Mouse (Mus musculus) MEL (cell line): ENCODE results near the gene Dis3l. TPM values are rescaled to one million over a fixed set of nuclear protein-coding genes. Genes with fewer than 3 reads are reported as not detected.
A peak's percentile ranks its signal among the peaks of the same experiment; 100 is the strongest.
"Not testable (repeated sequence)": the region's sequence is repeated elsewhere in the genome, so short reads cannot be mapped to it uniquely, and the experiment has no call there.

ENCODE experiments used
- DNase-seq: peaks from one replicate; pipeline ENCODE4 v3.0.0; 2011; ENCODE audit warnings: low read depth, low spot score
- H3K27ac ChIP-seq: 2 replicates; pipeline ENCODE4 v1.5.1; 2012; ENCODE audit warnings: low read depth, mild to moderate bottlenecking, control low read depth, low read length, moderate library complexity; ENCODE audit not compliant: control insufficient read depth
- H3K27me3 ChIP-seq, 2 experiments: fragments of 150-350 bp in 1 of 2; sonication (generic) in 1 of 2; 2 replicates each; pipeline ENCODE4 v1.6.1; 2012; ENCODE audit warnings: low read length in 2 of 2, mild to moderate bottlenecking in 2 of 2, improper control_type of control experiment in 1 of 2, moderate library complexity in 1 of 2; ENCODE audit not compliant: insufficient read depth in 2 of 2, control insufficient read depth in 1 of 2
- H3K36me3 ChIP-seq, 2 experiments: 2 replicates each; pipeline ENCODE4 v1.6.1; 2012 to 2014; ENCODE audit warnings: low read length in 2 of 2, improper control_type of control experiment in 1 of 2, inconsistent platforms in 1 of 2, mild to moderate bottlenecking in 1 of 2; ENCODE audit not compliant: insufficient read depth in 2 of 2, control insufficient read depth in 1 of 2
- H3K4me1 ChIP-seq, 2 experiments: fragments of 150-350 bp in 1 of 2; sonication (generic) in 1 of 2; 2 replicates each; pipeline ENCODE4 v1.6.1; 2012; ENCODE audit warnings: low read length in 2 of 2, improper control_type of control experiment in 1 of 2, mild to moderate bottlenecking in 1 of 2; ENCODE audit not compliant: insufficient read depth in 2 of 2, control insufficient read depth in 1 of 2
- H3K4me3 ChIP-seq, 2 experiments: fragments of 150-350 bp in 1 of 2; sonication (generic) in 1 of 2; 2 replicates each; pipeline ENCODE4 v1.5.1; 2012; ENCODE audit warnings: low read depth in 2 of 2, low read length in 2 of 2, mild to moderate bottlenecking in 2 of 2, moderate library complexity in 2 of 2, control low read depth in 1 of 2, improper control_type of control experiment in 1 of 2; ENCODE audit not compliant: control insufficient read depth in 1 of 2, insufficient read depth in 1 of 2
- H3K79me2 ChIP-seq: 2 replicates; pipeline ENCODE4 v1.6.1; 2012; ENCODE audit warnings: mild to moderate bottlenecking, low read length, moderate library complexity; ENCODE audit not compliant: control insufficient read depth, poor library complexity, insufficient read depth
- H3K9ac ChIP-seq: 2 replicates; pipeline ENCODE4 v1.6.1; 2012; ENCODE audit warnings: low read depth, mild to moderate bottlenecking, control low read depth, low read length, moderate library complexity; ENCODE audit not compliant: control insufficient read depth, poor library complexity, severe bottlenecking
- H3K9me3 ChIP-seq: fragments of 150-350 bp; sonication (generic); replicated peaks from 2 replicates; pipeline ENCODE4 v1.6.1; 2012; ENCODE audit warnings: mild to moderate bottlenecking, low read length, improper control_type of control experiment, moderate library complexity; ENCODE audit not compliant: insufficient read depth
- CHD1 ChIP-seq: IDR thresholded peaks from 2 replicates; pipeline ENCODE4 v1.6.1; 2012; ENCODE audit warnings: low read depth, mild to moderate bottlenecking, inconsistent platforms, low read length, improper control_type of control experiment
- EP300 ChIP-seq, 2 experiments: IDR thresholded peaks; 2 replicates each; pipeline ENCODE4 v1.6.1; 2011; ENCODE audit warnings: improper control_type of control experiment in 2 of 2, low read length in 2 of 2, low read depth in 1 of 2, mild to moderate bottlenecking in 1 of 2
- ETS1 ChIP-seq: IDR thresholded peaks from 2 replicates; pipeline ENCODE4 v1.6.1; 2012; ENCODE audit warnings: low read depth, mild to moderate bottlenecking, inconsistent platforms, low read length, improper control_type of control experiment, moderate library complexity
- GATA1 ChIP-seq: IDR thresholded peaks from 2 replicates; pipeline ENCODE4 v1.6.1; 2011; ENCODE audit warnings: low read depth, low read length, improper control_type of control experiment
- JUND ChIP-seq: IDR thresholded peaks from 2 replicates; pipeline ENCODE4 v1.6.1; 2011; ENCODE audit warnings: low read depth, mild to moderate bottlenecking, improper control_type of control experiment, low read length
- MAFK ChIP-seq: IDR thresholded peaks from 2 replicates; pipeline ENCODE4 v1.6.1; 2011; ENCODE audit warnings: low read depth, mild to moderate bottlenecking, low read length, improper control_type of control experiment, borderline replicate concordance
- MAX ChIP-seq: IDR thresholded peaks from 2 replicates; pipeline ENCODE4 v1.6.1; 2011; ENCODE audit warnings: low read length, improper control_type of control experiment
- POLR2AphosphoS5 ChIP-seq: IDR thresholded peaks from 2 replicates; pipeline ENCODE4 v1.6.1; 2012; ENCODE audit warnings: low read depth, borderline replicate concordance, mild to moderate bottlenecking, inconsistent platforms, low read length, moderate library complexity, mixed read lengths
- RCOR1 ChIP-seq: IDR thresholded peaks from 2 replicates; pipeline ENCODE4 v1.6.1; 2012; ENCODE audit warnings: low read depth, mild to moderate bottlenecking, inconsistent platforms, low read length, improper control_type of control experiment
- SIN3A ChIP-seq: IDR thresholded peaks from 2 replicates; pipeline ENCODE4 v1.6.1; 2012; ENCODE audit warnings: low read length, improper control_type of control experiment, inconsistent platforms
- TAL1 ChIP-seq: IDR thresholded peaks from 2 replicates; pipeline ENCODE4 v1.6.1; 2012; ENCODE audit warnings: mild to moderate bottlenecking, inconsistent platforms, low read length, moderate library complexity, mixed read lengths
- TBP ChIP-seq: IDR thresholded peaks from 2 replicates; pipeline ENCODE4 v1.8.0; 2011; ENCODE audit warnings: low read depth, low read length, improper control_type of control experiment
- ZMIZ1 ChIP-seq: IDR thresholded peaks from 2 replicates; pipeline ENCODE4 v1.6.1; 2012; ENCODE audit warnings: low read depth, mild to moderate bottlenecking, inconsistent platforms, low read length, improper control_type of control experiment, moderate library complexity
- ZNF384 ChIP-seq: IDR thresholded peaks from 2 replicates; pipeline ENCODE4 v1.6.1; 2012; ENCODE audit warnings: low read depth, mild to moderate bottlenecking, inconsistent platforms, low read length, improper control_type of control experiment
- polyA plus RNA-seq, 2 experiments: library from polyadenylated mRNA; stranded (reverse) in 1 of 2; unstranded in 1 of 2; fragments of >175 nt in 1 of 2; fragments of >200 nt in 1 of 2; gene quantifications; 2 replicates each; pipeline versions ENCODE4 v1.2.1 to v1.2.4; 2012; ENCODE audit warnings: low replicate concordance in 2 of 2, low read depth in 1 of 2; ENCODE audit not compliant: insufficient read length in 2 of 2, insufficient read depth in 1 of 2, missing spikeins in 1 of 2
- total RNA-seq: library from RNA; depleted of rRNA; stranded (reverse); fragments of 300-350 nt; gene quantifications from 2 replicates; pipeline ENCODE4 v1.2.3, GENCODE M21; 2012

The Dis3l gene
- total and polyA plus RNA-seq, 3 experiments: 13.1 to 14.0 TPM; not detected in 1

DNA sequence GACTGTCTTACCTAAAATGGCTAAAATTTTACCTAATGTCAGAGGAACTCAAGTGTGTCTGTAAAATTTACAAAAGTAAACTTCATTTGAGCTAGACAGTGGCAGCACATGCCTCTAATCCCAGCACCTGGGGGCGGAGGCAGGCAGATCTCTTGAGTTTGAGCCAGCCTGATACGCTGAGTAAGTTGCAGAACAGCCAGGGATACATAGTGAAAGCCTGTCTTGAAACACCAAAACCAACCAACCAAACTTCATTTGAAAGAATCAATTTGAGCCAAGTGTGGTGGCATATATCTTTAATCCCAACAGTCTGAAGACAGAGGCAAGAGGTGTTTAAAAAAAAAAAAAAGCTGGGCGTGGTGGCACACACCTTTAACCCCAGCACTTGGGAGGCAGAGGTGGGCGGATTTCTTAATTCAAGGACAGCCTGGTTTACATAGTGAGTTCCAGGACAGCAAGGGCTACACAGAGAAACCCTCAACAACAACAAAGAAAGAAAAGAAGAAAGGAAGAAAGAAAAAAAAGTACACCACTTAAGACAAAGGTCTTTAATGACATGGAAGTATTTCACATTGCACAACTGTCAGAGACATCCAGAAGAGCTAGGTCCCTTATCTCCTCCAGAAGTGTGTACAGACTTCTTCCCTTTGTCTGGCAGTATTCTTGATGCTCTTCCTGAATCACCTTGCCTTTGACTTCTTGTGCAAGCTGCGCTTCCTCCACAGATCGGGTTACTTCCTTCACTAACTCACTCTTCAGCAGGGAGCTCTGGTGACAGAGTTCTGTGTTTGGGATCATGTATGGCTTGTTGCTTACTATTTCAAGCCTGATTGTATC lies 34.4 kb downstream of the Dis3l start:
- H3K36me3 ChIP-seq: peaks cover 10 to 24% of the 10 kb centered on the region in 2 experiments
- no peaks in the 10 kb centered on the region for H3K27me3 ChIP-seq
- H3K9ac ChIP-seq: no peak overlapping the region
- H3K9me3 ChIP-seq: no peaks in the 10 kb centered on the region
- TF ChIP-seq ZNF384: peak; percentile 60; the same call in 1 of the 2 replicates
- TF ChIP-seq GATA1: peak; percentile 66
- peak in 1 of 2 experiments; percentile 48; a peak in 1 of 4 replicates for TF ChIP-seq EP300 (IDR thresholded peaks at IDR 0.05; ENCODE audit: low read depth in 1 of 2, low read length in 2 of 2)
- peak; percentile 56; the same call in 1 of the 2 replicates for TF ChIP-seq TAL1
- TF ChIP-seq POLR2AphosphoS5: no peak
- TF ChIP-seq RCOR1: no peak
- H3K79me2 ChIP-seq: no peaks in the 10 kb centered on the region
- H3K4me3 ChIP-seq: no peak overlapping the region
- no peak overlapping the region for H3K27ac ChIP-seq
- 0 out of 4 replicates have a peak, but pooled peaks cover 0 to 3% of the 10 kb centered on the region in 2 experiments for H3K4me1 ChIP-seq
- DNase-seq: peak; percentile 68

DNA sequence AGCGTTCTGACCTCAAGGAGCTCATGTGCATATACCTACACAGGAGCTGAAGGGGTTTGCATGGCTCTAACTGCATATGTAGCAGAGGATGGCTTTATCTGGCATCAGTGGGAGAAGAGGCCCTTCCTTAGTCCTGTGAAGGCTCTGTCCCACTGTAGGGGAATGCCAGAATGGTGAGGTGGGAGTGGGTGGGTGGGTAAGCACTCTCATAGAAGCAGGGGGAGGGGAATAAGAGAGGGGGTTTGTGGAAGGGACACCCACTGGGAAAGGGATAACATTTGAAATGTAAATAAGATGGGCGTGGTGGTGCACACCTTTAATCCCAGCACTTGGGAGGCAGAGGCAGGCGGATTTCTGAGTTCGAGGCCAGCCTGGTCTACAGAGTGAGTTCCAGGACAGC lies 38.0 kb downstream of the Dis3l start:
- H3K9ac ChIP-seq, H3K27ac ChIP-seq, H3K79me2 ChIP-seq, DNase-seq, H3K4me1 ChIP-seq, H3K4me3 ChIP-seq, H3K27me3 ChIP-seq, H3K9me3 ChIP-seq: not testable (repeated sequence)
- H3K36me3 ChIP-seq: peaks cover 10 to 47% of the 10 kb centered on the region in 2 experiments

DNA sequence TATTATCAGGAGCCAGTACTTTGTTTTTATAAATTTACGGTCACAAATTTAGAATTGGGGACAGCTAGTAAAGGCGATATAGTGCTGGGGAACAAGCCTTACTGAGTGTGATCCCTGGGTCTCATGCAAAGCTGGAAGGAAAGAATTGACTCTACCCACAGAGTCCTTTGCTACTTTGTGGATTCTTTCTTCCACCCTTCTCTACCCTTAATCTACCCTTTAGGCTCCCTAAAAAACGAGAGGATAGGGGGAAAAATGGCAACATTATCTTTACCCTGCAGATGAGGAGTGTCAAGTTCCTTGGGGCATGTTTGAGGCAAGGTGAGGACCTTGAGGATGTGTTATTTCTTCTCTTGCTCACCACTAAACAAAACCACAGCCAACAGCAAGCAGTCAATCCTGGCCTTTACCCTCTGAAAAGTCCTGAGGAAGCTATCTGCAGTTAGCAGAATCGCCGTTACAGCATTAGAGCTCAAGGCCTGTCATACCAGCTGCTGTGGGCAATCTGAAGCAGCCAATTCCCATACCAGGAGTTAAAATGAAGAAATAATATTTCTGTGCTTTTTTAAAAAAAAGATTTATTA lies 58.6 kb downstream of the Dis3l start:
- Histone ChIP-seq H3K9me3 (no peaks in the 10 kb centered on the region), H3K36me3 (peaks cover 0 to 25% of the 10 kb centered on the region in 2 experiments), H3K9ac (peak overlapping the region; percentile 99), H3K27ac (peak overlapping the region; percentile 93), H3K27me3 (no peaks in the 10 kb centered on the region), H3K4me3 (peak overlapping the region; percentile 63 to 99), H3K4me1 (peaks cover 3 to 11% of the 10 kb centered on the region in 2 experiments; a peak in 2 of 4 replicates), H3K79me2 (peaks cover 38% of the 10 kb centered on the region)
- DNase-seq: peak; percentile 72
- TF ChIP-seq ZMIZ1 (no peak), CHD1 (peak; percentile 65; the same call in 1 of the 2 replicates), GATA1 (0 out of 2 replicates have a peak, but pooled peaks have one; percentile 3), TAL1 (peak; percentile 83), SIN3A (no peak), RCOR1 (peak; percentile 51), JUND (0 out of 2 replicates have a peak, but pooled peaks have one; percentile 31), EP300 (IDR thresholded peaks at IDR 0.05; ENCODE audit: low read depth in 1 of 2, low read length in 2 of 2) (peak; percentile 23 to 24; a peak in 2 of 4 replicates), MAFK (no peak), ETS1 (no peak), MAX (0 out of 2 replicates have a peak, but pooled peaks have one; percentile 17), TBP (0 out of 2 replicates have a peak, but pooled peaks have one; percentile 8)
